Mouse (Mus musculus) kidney, embryonic 16.5 days (tissue): Measurements from ENCODE around the gene Ankrd33b. TPM values are rescaled to one million over a fixed set of nuclear protein-coding genes. Genes with fewer than 3 reads are reported as not detected.

Source experiments
- ATAC-seq: fragments of 200-750 bp; cut with Nextera tagmentation; 2 replicates; pipeline ENCODE4 v1.8.0; 2017; ENCODE audit warnings: moderate TSS enrichment; ENCODE audit not compliant: low FRiP score, low TSS enrichment
- H3K27ac ChIP-seq: fragments of 300-500 bp; sonication (generic); 2 replicates; pipeline ENCODE4 v1.5.1; 2014; ENCODE audit warnings: low read length
- H3K27me3 ChIP-seq: fragments of 300-500 bp; sonication (generic); 2 replicates; pipeline ENCODE4 v1.6.1; 2014; ENCODE audit warnings: low read length, control low read depth, mixed read lengths; ENCODE audit not compliant: insufficient read depth
- H3K36me3 ChIP-seq: fragments of 300-500 bp; sonication (generic); 2 replicates; pipeline ENCODE4 v1.6.1; 2014; ENCODE audit warnings: low read length, control low read depth, mixed read lengths; ENCODE audit not compliant: insufficient read depth
- H3K4me1 ChIP-seq: fragments of 300-500 bp; sonication (generic); 2 replicates; pipeline ENCODE4 v1.6.1; 2014; ENCODE audit warnings: low read length, control low read depth, mixed read lengths; ENCODE audit not compliant: insufficient read depth
- H3K4me2 ChIP-seq: fragments of 300-500 bp; sonication (generic); replicated peaks from 2 replicates; pipeline ENCODE4 v1.6.1; 2014; ENCODE audit warnings: low read depth, low read length
- H3K4me3 ChIP-seq: fragments of 300-500 bp; sonication (generic); 2 replicates; pipeline ENCODE4 v1.5.1; 2014; ENCODE audit warnings: mild to moderate bottlenecking, low read length
- H3K9ac ChIP-seq: fragments of 300-500 bp; sonication (generic); replicated peaks from 2 replicates; pipeline ENCODE4 v1.6.1; 2014; ENCODE audit warnings: low read length
- H3K9me3 ChIP-seq: fragments of 300-500 bp; sonication (generic); 2 replicates; pipeline ENCODE4 v1.6.1; 2016; ENCODE audit warnings: low read length, control low read depth
- WGBS: fragments of 180-500 bp; shearing (Covaris S2); extraction: QIAGEN DNeasy Blood & Tissue Kit; methylation state at CpG from one replicate; pipeline ENCODE4 v1.1.7; 2014; 5-methylcytosine and 5-hydroxymethylcytosine counted together
- polyA plus RNA-seq: library from polyadenylated mRNA; unstranded; fragments of >200 nt; fragmentation: Nextera tagmentation; extraction: Ambion mirVana; gene quantifications from 2 replicates; pipeline ENCODE4 v1.2.1, GENCODE M21; 2015

Gene Ankrd33b
- polyA plus RNA-seq, 1 experiment from 2014 or later, result 8.5 TPM

GRCm38 (mm10) chr15:31264827-31265226, 102.7 kb downstream of the Ankrd33b start:
- Histone ChIP-seq H3K27ac (no peak overlapping the region), H3K4me2 (no peak overlapping the region), H3K27me3 (no peaks in the 10 kb centered on the region), H3K4me3 (no peak overlapping the region), H3K36me3 (no peaks in the 10 kb centered on the region), H3K9me3 (no peaks in the 10 kb centered on the region), H3K9ac (no peak overlapping the region), H3K4me1 (peaks cover 22% of the 10 kb centered on the region)
- 27% methylated on average over 6 of the region's 6 CpGs for WGBS
- ATAC-seq, result peak; percentile 88

- WGBS, result 55% methylated on average over 9 of the region's 9 CpGs
- Histone ChIP-seq H3K36me3 (no peaks in the 10 kb centered on the region), H3K4me3 (no peak overlapping the region), H3K9ac (no peak overlapping the region), H3K9me3 (no peaks in the 10 kb centered on the region), H3K4me2 (no peak overlapping the region), H3K27ac (no peak overlapping the region), H3K27me3 (no peaks in the 10 kb centered on the region), H3K4me1 (peaks cover 30% of the 10 kb centered on the region)
- ATAC-seq, result no peak
Observed at GRCm38 (mm10) chr15:31262361-31262760, 105.2 kb downstream of the Ankrd33b start.

- H3K4me1 ChIP-seq, result peaks cover 39% of the 10 kb centered on the region
- H3K27me3 ChIP-seq, result no peaks in the 10 kb centered on the region
- no peak overlapping the region for H3K27ac ChIP-seq
- no peak overlapping the region for H3K4me3 ChIP-seq
- no peaks in the 10 kb centered on the region for H3K9me3 ChIP-seq
- no peak overlapping the region for H3K4me2 ChIP-seq
- WGBS, result 69% methylated on average over 10 of the region's 10 CpGs
- ATAC-seq, result no peak
- H3K9ac ChIP-seq, result no peak overlapping the region
- no peaks in the 10 kb centered on the region for H3K36me3 ChIP-seq
Observed at GRCm38 (mm10) chr15:31261094-31261493, 106.4 kb downstream of the Ankrd33b start.

GRCm38 (mm10) chr15:31258693-31259439, 108.7 kb downstream of the Ankrd33b start:
- H3K27me3 ChIP-seq, result no peaks in the 10 kb centered on the region
- H3K27ac ChIP-seq, result no peak overlapping the region
- H3K9me3 ChIP-seq, result no peaks in the 10 kb centered on the region
- H3K4me3 ChIP-seq, result no peak overlapping the region
- H3K4me1 ChIP-seq, result peaks cover 39% of the 10 kb centered on the region
- WGBS, result 74% methylated on average over 18 of the region's 18 CpGs
- ATAC-seq, result peak; percentile 36; the same call in 1 of the 2 replicates
- no peaks in the 10 kb centered on the region for H3K36me3 ChIP-seq
- H3K9ac ChIP-seq, result no peak overlapping the region
- no peak overlapping the region for H3K4me2 ChIP-seq

GRCm38 (mm10) chr15:31258029-31258692, 109.4 kb downstream of the Ankrd33b start:
- Histone ChIP-seq H3K4me2 (no peak overlapping the region), H3K9me3 (no peaks in the 10 kb centered on the region), H3K27ac (no peak overlapping the region), H3K27me3 (no peaks in the 10 kb centered on the region), H3K4me3 (no peak overlapping the region), H3K9ac (no peak overlapping the region), H3K36me3 (no peaks in the 10 kb centered on the region), H3K4me1 (peaks cover 39% of the 10 kb centered on the region)
- 47% methylated on average over 21 of the region's 21 CpGs for WGBS
- peak; percentile 5; the same call in 1 of the 2 replicates for ATAC-seq

- peaks cover 34% of the 10 kb centered on the region for H3K4me1 ChIP-seq
- no peak for ATAC-seq
- H3K9me3 ChIP-seq, result no peaks in the 10 kb centered on the region
- H3K9ac ChIP-seq, result no peak overlapping the region
- H3K27ac ChIP-seq, result no peak overlapping the region
- H3K4me3 ChIP-seq, result no peak overlapping the region
- 60% methylated on average over 1 of the region's 1 CpGs for WGBS
- H3K4me2 ChIP-seq, result no peak overlapping the region
- H3K27me3 ChIP-seq, result no peaks in the 10 kb centered on the region
- no peaks in the 10 kb centered on the region for H3K36me3 ChIP-seq
Observed at GRCm38 (mm10) chr15:31257329-31257728, 110.2 kb downstream of the Ankrd33b start.

- H3K9ac ChIP-seq, result no peak overlapping the region
- no peaks in the 10 kb centered on the region for H3K27me3 ChIP-seq
- H3K9me3 ChIP-seq, result no peaks in the 10 kb centered on the region
- no peak overlapping the region for H3K27ac ChIP-seq
- WGBS, result 58% methylated on average over 6 of the region's 6 CpGs
- no peak overlapping the region for H3K4me2 ChIP-seq
- no peaks in the 10 kb centered on the region for H3K36me3 ChIP-seq
- no peak overlapping the region for H3K4me3 ChIP-seq
- H3K4me1 ChIP-seq, result peaks cover 20% of the 10 kb centered on the region
- no peak for ATAC-seq
Observed at GRCm38 (mm10) chr15:31255762-31256161, 111.8 kb downstream of the Ankrd33b start.

GRCm38 (mm10) chr15:31254939-31255535, 112.5 kb downstream of the Ankrd33b start:
- Histone ChIP-seq H3K36me3 (no peaks in the 10 kb centered on the region), H3K9ac (no peak overlapping the region), H3K4me2 (no peak overlapping the region), H3K9me3 (no peaks in the 10 kb centered on the region), H3K27ac (no peak overlapping the region), H3K4me3 (no peak overlapping the region), H3K27me3 (no peaks in the 10 kb centered on the region), H3K4me1 (peaks cover 16% of the 10 kb centered on the region)
- WGBS, result 85% methylated on average over 9 of the region's 9 CpGs
- ATAC-seq, result no peak

- Histone ChIP-seq H3K9ac (no peak overlapping the region), H3K27me3 (no peaks in the 10 kb centered on the region), H3K36me3 (no peaks in the 10 kb centered on the region), H3K4me3 (no peak overlapping the region), H3K4me2 (no peak overlapping the region), H3K4me1 (peaks cover 16% of the 10 kb centered on the region), H3K9me3 (no peaks in the 10 kb centered on the region), H3K27ac (no peak overlapping the region)
- WGBS, result 88% methylated on average over 4 of the region's 4 CpGs
- no peak for ATAC-seq
Observed at GRCm38 (mm10) chr15:31253963-31254362, 113.6 kb downstream of the Ankrd33b start.

GRCm38 (mm10) chr15:31253380-31253779, 114.1 kb downstream of the Ankrd33b start:
- Histone ChIP-seq H3K4me2 (no peak overlapping the region), H3K27me3 (no peaks in the 10 kb centered on the region), H3K4me3 (no peak overlapping the region), H3K36me3 (no peaks in the 10 kb centered on the region), H3K27ac (no peak overlapping the region), H3K9me3 (no peaks in the 10 kb centered on the region), H3K4me1 (peaks cover 13% of the 10 kb centered on the region), H3K9ac (no peak overlapping the region)
- no peak for ATAC-seq
- WGBS, result 66% methylated on average over 8 of the region's 8 CpGs
